Mouse (Mus musculus) urinary bladder, postnatal 4 days (tissue): ENCODE measurements at regions not wholly inside any gene's neighbourhood (a gene's known extent, or its start where the extent isn't known, plus 50 kb on each side); places are given as distances from the start of the nearest gene placed in this dataset.

ENCODE experiments used
- DNase-seq, 2 experiments: peaks; one replicate each; pipeline ENCODE4 v3.0.0; 2021 to 2022; ENCODE audit warnings: low spot score in 2 of 2

DNA sequence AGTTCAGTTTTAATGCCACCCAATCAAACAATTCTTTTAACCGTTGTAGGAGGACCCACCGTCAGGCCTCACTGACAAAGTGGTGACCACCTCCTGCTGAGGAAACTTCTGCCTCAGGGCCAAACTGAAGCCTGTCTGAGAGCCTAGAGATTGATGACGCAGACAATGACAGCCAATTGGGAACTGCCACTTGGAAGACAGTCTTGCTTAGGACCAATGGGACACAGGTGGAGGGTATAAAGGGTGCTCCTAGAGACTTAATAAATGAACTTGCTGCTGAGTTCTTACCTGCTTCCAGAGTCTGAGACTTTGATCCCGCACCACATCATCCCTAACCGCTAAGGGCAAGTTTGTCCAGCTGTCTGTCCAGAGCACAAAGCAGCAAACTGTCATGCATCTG lies 80.0 kb downstream of the Tbx4 start:
- DNase-seq = no peak

- no peak for DNase-seq
Observed at GRCm38 (mm10) chr11:85970287-85970686, 84.1 kb downstream of the Tbx4 start.

- peak; percentile 47 to 71 for DNase-seq
Observed at GRCm38 (mm10) chr11:85972385-85972784, 86.2 kb downstream of the Tbx4 start.

- DNase-seq = no peak
Observed at GRCm38 (mm10) chr11:85973736-85974135, 87.5 kb downstream of the Tbx4 start.

- DNase-seq = no peak
Observed at GRCm38 (mm10) chr11:85976693-85977434, 90.6 kb downstream of the Tbx4 start.

GRCm38 (mm10) chr11:85980388-85980787 lies 94.2 kb downstream of the Tbx4 start:
- DNase-seq = no peak

DNA sequence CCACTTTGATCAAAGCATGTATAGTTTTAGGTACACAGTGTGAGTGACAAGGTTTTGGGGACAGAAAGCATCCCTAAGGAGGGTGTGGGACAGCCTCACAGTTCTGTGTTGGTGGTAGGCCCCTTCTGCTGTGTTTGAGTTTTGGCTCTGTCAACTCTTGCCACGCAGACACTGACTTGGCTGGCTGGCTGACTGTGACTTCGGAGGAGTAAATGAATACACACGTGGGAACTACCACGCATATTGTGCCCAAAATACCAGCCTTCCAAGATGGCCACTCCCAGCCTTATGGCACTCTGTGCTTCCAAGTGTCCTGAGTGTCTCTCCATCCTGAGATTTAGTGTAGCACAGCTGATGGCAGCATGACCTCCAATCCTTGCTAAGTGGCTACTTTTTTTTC lies 95.3 kb downstream of the Tbx4 start:
- no peak for DNase-seq

DNA sequence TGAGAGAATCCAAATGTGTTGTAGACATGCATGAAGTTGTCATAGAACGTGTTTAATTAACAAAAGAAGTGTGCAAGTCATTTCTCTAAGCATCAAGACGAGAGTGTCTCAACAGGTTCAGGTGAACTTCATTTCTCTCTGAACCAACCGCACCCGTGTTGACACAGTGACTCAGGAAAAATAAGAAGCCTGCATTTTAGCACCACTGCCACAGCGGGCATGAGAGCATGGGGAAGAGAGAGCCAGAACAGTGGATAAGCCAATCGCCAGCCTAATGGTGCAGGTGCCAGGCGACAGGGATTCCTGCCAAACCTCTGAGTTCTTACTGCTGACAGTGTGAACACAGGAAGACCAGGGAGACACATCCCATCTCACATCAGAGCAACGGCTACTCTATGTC lies 100.1 kb downstream of the Tbx4 start:
- no peak for DNase-seq

DNA sequence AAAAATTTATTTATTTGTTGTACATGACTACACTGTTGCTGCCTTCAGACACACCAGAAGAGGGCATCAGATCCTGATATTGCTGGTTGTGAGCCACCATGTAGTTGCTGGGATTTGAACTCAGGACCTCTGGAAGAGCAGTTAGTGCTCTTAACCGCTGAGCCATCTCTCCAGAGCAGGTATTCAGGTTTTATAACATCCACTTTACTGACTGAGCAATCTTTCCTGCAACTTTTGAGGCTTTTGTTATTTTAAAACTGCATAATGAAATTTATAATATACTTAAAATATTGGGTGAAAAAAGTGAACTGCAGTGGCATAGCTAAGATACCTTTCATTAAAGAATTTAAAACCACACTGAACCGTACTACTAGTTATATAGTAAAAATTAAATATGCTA lies 101.0 kb downstream of the Tbx4 start:
- DNase-seq = no peak

- no peak for DNase-seq
Observed at GRCm38 (mm10) chr11:85989536-85989935, 103.3 kb downstream of the Tbx4 start.

GRCm38 (mm10) chr11:85989940-85990493 lies 103.8 kb downstream of the Tbx4 start:
- no peak for DNase-seq

- peak in 1 of 2 experiments; percentile 28 for DNase-seq
Observed at GRCm38 (mm10) chr11:85995318-85996095, 109.3 kb downstream of the Tbx4 start.

GRCm38 (mm10) chr11:85996686-85997085 lies 110.5 kb downstream of the Tbx4 start:
- no peak for DNase-seq

GRCm38 (mm10) chr11:86003341-86003740 lies 117.1 kb downstream of the Tbx4 start:
- DNase-seq = no peak

DNA sequence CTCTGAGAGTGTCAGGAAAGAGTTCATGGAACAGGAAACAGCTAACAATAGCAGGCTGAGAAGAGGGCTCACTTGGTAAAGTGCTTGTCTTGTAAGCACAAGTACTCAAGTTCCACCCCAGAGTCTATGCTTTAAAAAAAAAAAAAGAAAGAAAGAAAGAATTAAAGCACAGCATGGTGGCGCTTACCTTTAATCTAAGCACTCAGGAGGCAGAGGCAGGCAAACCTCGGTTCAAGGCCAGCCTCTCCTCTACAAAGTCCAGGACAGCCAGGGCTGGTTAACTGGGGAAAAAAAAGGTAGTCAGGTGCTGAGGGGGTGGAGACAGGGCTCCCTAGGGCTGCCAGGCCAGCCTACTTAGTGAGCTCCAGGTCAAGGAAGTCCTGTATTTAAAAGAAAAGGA lies 119.1 kb downstream of the Tbx4 start:
- DNase-seq = no peak

GRCm38 (mm10) chr11:86005899-86006445 lies 119.8 kb downstream of the Tbx4 start:
- no peak for DNase-seq

DNA sequence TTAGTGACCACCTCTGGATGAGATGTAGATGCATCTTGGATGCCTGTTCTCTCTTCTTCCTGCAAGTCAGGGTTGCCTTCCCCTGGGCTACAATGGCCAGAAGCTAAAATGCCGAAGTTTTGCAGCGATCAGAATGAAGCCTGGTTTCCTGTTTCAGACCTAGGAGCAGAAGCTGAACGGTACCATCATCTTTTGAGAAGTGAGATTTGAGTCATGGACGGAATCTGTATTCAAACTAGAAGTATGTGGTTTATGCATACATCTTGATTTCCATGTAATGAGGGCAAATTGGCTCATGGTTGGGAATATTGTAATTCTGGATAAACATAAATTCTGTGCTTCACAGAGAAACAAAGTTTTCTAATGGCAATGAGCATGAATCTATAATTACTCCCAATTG lies 120.6 kb downstream of the Tbx4 start:
- no peak for DNase-seq
